Mouse (Mus musculus) hematopoietic multipotent progenitor cell, adult 10-12 weeks (in vitro differentiated cells): ENCODE data around the gene Gm10318. TPM values are rescaled to one million over a fixed set of nuclear protein-coding genes. Genes with fewer than 3 reads are reported as not detected.

ENCODE experiments used
- polyA plus RNA-seq: library from polyadenylated mRNA; stranded (reverse); fragments of >175 nt; gene quantifications from 2 replicates; pipeline ENCODE4 v1.2.3, GENCODE M21; 2012; ENCODE audit warnings: low replicate concordance

Gene Gm10318
- polyA plus RNA-seq: not detected in 2 replicates

GRCm38 (mm10) chr10:77852559-77852958 lies at the start of gene Gm10318:
TSS of gene Gm10318 (plus strand) at chr10:77852859.

DNA sequence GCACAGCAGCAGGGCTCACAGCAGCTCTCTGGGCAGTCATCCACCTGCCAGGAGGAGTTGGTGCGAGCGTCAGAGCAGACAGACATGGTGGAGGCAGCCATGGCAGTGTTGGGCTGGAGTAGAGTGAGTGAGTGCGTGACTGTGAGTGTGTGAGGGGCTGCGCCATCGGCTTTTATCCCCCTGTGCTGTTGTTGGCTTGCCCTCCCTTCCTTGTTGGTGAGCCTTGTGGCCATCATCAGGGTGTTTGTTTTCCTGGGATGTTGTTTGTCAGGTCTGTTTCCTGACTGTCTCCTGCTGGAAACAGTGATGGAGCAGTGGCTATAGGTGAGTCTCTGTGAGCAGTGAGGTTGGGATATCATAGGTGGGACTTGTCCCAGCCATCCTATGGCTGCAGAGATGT lies 40.9 kb upstream of the Gm10318 start, which contains the start of gene Gm9507:
TSS of gene Gm9507 (minus strand) at position 101 of the 400 bp plus-strand sequence.

DNA sequence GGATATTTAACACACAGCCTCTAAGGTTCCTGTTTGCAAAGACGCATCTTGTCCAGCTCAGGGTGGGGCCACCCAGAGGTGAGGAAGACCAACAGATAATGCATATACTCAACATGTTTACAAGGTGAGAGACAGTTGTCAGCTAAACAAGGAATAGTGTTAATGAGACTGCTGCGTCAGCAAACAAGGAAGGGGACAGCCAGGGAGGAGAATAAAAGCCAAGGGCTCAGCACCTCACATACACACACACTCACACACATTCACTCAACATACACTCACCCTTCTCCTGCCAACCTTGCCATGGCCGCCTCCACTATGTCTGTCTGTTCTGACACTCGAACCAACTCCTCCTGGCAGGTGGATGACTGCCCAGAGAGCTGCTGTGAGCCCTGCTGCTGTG lies 38.3 kb upstream of the Gm10318 start, which contains the start of gene Gm2696:
TSS of gene Gm2696 (plus strand) at position 301 of the 400 bp plus-strand sequence.

DNA sequence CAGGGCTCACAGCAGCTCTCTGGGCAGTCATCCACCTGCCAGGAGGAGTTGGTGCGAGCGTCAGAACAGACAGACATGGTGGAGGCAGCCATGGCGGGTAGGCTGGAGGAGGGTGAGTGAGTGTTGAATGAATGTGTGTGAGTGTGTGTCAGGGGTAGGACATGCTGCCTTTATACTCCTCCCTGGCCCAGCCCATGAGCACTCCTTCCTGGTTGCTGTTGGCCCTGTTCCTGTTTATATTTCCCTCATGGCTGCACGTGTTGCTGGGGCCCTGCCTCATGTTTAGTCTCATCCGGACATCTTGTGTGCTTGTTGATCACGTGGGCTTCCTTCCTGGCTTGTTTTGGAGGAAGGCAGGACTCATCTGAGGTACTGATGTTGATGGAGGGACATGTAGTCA lies 25.7 kb upstream of the Gm10318 start, which contains the start of gene Krtap10-4:
TSS of gene Krtap10-4 (minus strand) at position 145 of the 400 bp plus-strand sequence.

GRCm38 (mm10) chr10:77835647-77836046 lies 17.0 kb upstream of the Gm10318 start, which contains the start of gene Krtap10-10:
TSS of gene Krtap10-10 (plus strand) at chr10:77835947.

GRCm38 (mm10) chr10:77846503-77846902 lies 6.2 kb upstream of the Gm10318 start, which contains the start of gene Gm36176:
TSS of gene Gm36176 (plus strand) at chr10:77846803.

DNA sequence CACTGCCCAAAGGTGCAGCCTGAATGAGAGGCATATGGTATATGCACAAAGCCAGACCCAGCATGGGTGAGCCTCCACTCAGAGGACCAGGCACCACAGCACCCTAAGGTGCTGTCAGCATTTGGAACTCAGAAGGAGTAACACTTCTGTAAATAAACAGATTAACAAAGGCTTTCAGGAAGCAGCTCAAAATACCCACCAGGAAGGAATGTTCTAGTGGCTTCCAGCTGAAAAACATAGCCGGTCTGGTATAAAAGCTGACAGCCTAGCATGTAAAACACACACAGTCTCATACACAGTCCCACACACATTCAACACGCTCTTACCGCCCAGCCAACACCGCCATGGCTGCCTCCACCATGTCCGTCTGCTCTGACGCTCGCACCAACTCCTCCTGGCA lies 9.0 kb downstream of the Gm10318 start, which contains the start of gene Gm3285:
TSS of gene Gm3285 (plus strand) at position 301 of the 400 bp plus-strand sequence.

DNA sequence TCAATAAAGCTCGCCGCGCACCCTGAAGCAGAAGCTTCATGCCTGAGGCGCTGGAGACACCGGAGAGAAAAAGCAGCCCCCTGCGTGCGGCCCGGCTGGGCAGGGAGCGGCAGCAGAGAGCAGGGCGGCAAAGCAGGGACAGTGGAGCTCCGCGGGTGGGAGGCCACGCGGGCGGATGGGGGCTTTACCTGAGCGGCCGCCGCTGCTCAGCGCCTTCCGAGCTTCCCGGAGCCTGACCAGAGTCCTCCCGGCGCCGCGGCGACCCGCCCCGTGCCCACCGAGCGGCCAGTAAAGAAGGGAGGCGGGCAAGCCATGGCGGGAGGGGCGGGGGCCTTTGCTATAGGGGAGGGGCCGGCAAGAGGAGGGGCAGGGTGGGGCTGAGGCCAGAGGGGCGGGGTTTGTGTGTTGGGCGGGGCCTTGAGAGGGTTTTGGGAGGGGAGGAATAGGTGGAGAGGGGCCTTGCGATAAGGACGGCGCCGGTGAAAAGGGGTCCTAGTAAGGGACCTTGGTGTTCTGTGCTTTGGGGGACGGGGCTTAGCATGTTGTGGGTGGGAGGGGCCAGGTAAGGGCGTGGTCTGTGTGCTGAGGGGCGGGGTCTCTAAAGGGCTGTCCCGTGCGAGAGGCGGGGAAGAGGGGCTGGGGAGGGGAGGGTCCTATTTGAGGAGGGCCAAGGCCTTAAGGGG lies 49.7 kb downstream of the Gm10318 start, which contains the start of gene Lrrc3:
TSS of gene Lrrc3 (minus strand) at position 326 of the 683 bp plus-strand sequence.

Other genes starting within 250 kb of the Gm10318 start
- gene Sumo3, start 246.8 kb upstream of the Gm10318 start, polyA plus RNA-seq: 41.8 and 68.8 TPM in 2 replicates
- gene Gm49325, start 246.7 kb upstream of the Gm10318 start, polyA plus RNA-seq: not detected in 2 replicates
- 22.2 and 40.4 TPM in 2 replicates for gene Ube2g2, start 230.6 kb upstream of the Gm10318 start, polyA plus RNA-seq
- gene Tspear, start 166.3 kb upstream of the Gm10318 start, polyA plus RNA-seq: 0.80 and 1.4 TPM in 2 replicates
- gene Gm19402, start 162.1 kb upstream of the Gm10318 start, polyA plus RNA-seq: not detected in 2 replicates
- not detected in 2 replicates for gene Gm9508, start 155.6 kb upstream of the Gm10318 start, polyA plus RNA-seq
- gene Gm10272, start 146.2 kb upstream of the Gm10318 start, polyA plus RNA-seq: not detected in 2 replicates
- gene Gm10024, start 141.4 kb upstream of the Gm10318 start, polyA plus RNA-seq: not detected in 2 replicates
- not detected in 2 replicates for gene Gm10142, start 137.1 kb upstream of the Gm10318 start, polyA plus RNA-seq
- not detected in 2 replicates for gene Krtap12-1, start 132.3 kb upstream of the Gm10318 start, polyA plus RNA-seq
- gene Gm10100, start 126.4 kb upstream of the Gm10318 start, polyA plus RNA-seq: not detected in 2 replicates
- not detected in 2 replicates for gene Gm18596, start 110.2 kb upstream of the Gm10318 start, polyA plus RNA-seq
- not detected in 2 replicates for gene Gm9736, start 101.5 kb upstream of the Gm10318 start, polyA plus RNA-seq
- not detected in 2 replicates for gene Gm3233, start 93.2 kb upstream of the Gm10318 start, polyA plus RNA-seq
- not detected in 2 replicates for gene Gm3238, start 81.5 kb upstream of the Gm10318 start, polyA plus RNA-seq
- not detected in 2 replicates for gene Gm7138, start 75.9 kb upstream of the Gm10318 start, polyA plus RNA-seq
- not detected in 2 replicates for gene Gm3250, start 70.3 kb upstream of the Gm10318 start, polyA plus RNA-seq
- gene Gm7137, start 64.7 kb upstream of the Gm10318 start, polyA plus RNA-seq: not detected in 2 replicates
- gene Gm9639, start 57.8 kb upstream of the Gm10318 start, polyA plus RNA-seq: not detected in 2 replicates
- not detected in 2 replicates for gene Gm19668, start 53.7 kb upstream of the Gm10318 start, polyA plus RNA-seq
- gene Gm9507, start 41.0 kb upstream of the Gm10318 start, polyA plus RNA-seq: not detected in 2 replicates
- gene Gm2696, start 38.2 kb upstream of the Gm10318 start, polyA plus RNA-seq: not detected in 2 replicates
- not detected in 2 replicates for gene Krtap10-4, start 25.8 kb upstream of the Gm10318 start, polyA plus RNA-seq
- gene Krtap10-10, start 16.9 kb upstream of the Gm10318 start, polyA plus RNA-seq: not detected in 2 replicates
- gene Gm36176, start 6.1 kb upstream of the Gm10318 start, polyA plus RNA-seq: not detected in 2 replicates
- not detected in 2 replicates for gene Gm3285, start 9.1 kb downstream of the Gm10318 start, polyA plus RNA-seq
- 0.25 and 0.51 TPM in 2 replicates for gene Lrrc3, start 49.7 kb downstream of the Gm10318 start, polyA plus RNA-seq
- 16.4 and 23.4 TPM in 2 replicates for gene Trpm2, start 117.7 kb downstream of the Gm10318 start, polyA plus RNA-seq
- gene 1810043G02Rik, start 125.7 kb downstream of the Gm10318 start, polyA plus RNA-seq: 25.5 and 26.2 TPM in 2 replicates
- 39.0 and 77.3 TPM in 2 replicates for gene Pfkl, start 157.2 kb downstream of the Gm10318 start, polyA plus RNA-seq
- not detected in 2 replicates for gene Dnmt3l, start 189.1 kb downstream of the Gm10318 start, polyA plus RNA-seq
- 3.1 and 8.2 TPM in 2 replicates for gene Aire, start 190.8 kb downstream of the Gm10318 start, polyA plus RNA-seq
- 18.7 and 146 TPM in 2 replicates for gene Icosl, start 216.4 kb downstream of the Gm10318 start, polyA plus RNA-seq